Mouse (Mus musculus) lung, postnatal 0 days (tissue): ENCODE data around the gene Edil3.

Experiments
- CTCF ChIP-seq: IDR thresholded peaks from 2 replicates; pipeline ENCODE4 v1.5.1; 2016; ENCODE audit warnings: antibody characterized with exemption, mild to moderate bottlenecking
- EP300 ChIP-seq: IDR thresholded peaks from 2 replicates; pipeline ENCODE4 v1.6.1; 2016; ENCODE audit warnings: antibody characterized with exemption, mild to moderate bottlenecking, control low read depth

- TF ChIP-seq CTCF (no peak), EP300 (no peak)
These were observed 15.0 kb upstream of the Edil3 start for GRCm38 (mm10) chr13:88806269-88806668.
